Mouse (Mus musculus) kidney, postnatal 36 days (tissue): ENCODE measurements around the gene Lenep.

Experiments
- DNase-seq, 2 experiments: peaks; one replicate each; pipeline ENCODE4 v3.0.0; 2021 to 2022; ENCODE audit warnings: mixed read lengths in 2 of 2

Gene Lenep

DNA sequence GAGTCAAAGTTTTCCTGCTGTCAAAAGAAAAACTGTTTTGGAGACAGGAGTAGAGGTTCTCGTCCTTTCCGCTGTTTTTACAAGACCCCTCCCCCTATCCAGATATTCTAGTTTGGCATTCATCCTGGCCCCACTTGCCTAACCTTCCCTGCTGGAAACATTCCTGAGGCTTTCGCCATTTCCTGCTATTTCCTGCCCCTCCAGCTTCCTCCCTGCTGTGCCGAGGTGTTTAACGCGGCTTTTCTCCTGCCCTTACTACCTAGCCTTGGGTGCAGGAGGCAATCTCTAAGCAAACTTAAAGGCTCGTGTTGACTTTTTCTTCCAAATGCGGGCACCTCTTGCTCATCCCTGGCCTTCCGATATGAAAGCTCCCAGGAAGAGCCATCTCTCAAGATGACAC, 17.0 kb upstream of the Lenep start:
- peak; percentile 70 to 80 for DNase-seq

DNA sequence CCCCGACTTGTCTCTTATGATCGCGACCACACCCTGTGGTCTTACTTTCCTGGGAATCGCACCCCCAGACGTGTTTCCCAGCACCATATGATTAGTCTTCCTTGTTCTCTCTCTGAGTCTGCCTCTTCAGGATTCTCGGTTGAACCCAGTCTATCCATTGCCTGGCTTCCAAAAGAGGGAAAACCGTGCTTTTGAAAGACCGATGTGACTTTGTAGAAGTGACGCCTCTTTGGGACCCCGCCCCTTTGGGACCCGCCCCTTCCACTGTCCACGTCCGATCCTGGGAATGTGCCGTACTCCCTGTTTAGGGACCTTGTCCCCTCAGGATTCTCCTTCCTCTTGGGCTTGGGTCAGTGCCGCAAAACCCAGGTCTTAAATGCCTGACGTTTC, 16.3 kb upstream of the Lenep start:
- DNase-seq, result peak; percentile 91 to 93

DNA sequence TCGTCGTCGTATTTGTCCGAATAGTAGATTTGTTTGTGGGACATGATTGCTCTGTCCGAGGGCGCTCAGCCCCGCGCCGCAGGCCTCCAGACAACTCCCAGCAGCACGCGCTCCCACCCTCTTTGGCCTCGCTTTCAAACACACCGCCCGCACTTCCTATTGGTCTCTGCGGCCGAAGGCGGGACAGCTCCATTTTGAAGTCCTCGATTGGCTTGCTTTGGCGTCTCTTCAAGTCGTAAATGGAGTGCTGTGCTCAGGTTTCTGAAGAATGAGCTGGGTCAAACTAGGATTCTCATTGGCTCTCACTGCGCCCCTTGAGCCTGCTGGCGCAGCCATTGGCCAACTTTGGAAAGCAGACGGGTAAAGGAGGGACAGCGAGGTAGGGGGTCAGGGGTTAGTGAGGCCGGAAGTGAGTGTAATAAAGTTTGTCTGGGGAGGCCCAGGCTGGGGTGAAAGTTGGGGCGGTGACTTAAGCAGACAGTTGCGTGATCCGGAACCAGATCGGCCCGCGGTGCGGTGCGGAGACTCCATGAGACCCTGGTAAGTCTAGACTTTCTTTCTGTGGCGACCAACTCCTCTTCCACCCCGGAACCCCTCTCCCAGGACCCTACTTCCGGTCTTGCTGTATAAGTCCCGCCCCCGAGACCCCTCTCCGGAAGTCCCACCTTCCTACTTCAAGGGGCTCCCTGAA, 15.7 kb upstream of the Lenep start, which contains the start of the genes Cks1b and Shc1:
Cks1b (minus strand) TSS at position 214 of the 691 bp plus-strand sequence.
Shc1 (plus strand) TSS at position 274 of the 691 bp plus-strand sequence.
- peak; percentile 92 to 99 for DNase-seq

DNA sequence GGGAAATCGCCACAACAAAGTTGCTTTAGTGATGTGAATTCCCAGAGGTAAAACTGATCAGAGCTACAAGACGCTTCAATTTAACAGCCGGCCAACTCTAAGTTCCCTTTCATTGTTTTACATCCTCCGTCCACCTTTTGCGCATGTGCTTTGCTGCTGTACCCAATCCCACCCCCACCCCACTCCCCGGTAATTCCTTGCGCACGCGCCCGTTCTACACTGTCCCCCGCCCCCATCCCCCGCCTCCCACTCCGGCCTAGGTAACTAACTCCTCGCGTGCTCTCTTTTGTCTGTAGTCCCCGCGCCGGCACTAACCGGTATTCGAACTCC, 15.2 kb upstream of the Lenep start:
- DNase-seq, result no peak

DNA sequence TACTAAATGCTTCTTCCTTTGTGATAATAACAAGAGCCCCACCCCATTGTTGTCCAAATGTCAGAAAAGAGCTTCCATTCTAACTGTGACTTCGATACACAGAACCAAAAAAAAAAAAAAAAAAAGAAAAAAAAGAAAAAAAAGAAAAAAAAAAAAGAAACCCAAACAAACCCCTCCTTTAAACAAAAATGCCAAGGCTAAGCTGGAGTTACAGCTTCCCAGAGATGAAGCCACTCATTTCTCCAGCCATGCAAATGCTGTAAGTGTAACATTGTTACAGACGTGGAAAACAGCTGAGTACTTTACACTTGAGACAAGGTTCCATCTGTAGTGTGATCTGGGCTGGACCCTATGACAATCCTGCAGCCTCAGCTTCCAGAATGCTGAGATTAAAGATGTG, 14.5 kb upstream of the Lenep start:
- no peak for DNase-seq

DNA sequence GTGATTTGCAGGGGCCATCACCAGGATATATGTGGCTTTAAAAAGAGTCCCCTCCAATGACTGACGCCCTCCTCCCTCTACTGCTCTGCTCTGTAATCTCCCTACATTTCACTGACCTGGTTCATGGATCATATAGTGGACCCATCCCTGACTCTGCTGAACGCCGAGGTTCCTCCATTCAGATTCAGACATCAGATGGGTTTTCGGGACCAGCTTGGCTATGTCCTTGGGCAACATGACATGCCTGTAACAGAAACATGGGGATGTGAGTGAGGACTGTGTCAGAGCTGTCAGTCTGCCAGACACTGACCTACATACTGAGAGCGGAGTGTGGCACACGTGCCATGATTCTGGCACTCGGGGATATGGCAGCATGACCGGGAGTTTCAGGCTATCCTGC, 13.6 kb upstream of the Lenep start:
- no peak for DNase-seq

DNA sequence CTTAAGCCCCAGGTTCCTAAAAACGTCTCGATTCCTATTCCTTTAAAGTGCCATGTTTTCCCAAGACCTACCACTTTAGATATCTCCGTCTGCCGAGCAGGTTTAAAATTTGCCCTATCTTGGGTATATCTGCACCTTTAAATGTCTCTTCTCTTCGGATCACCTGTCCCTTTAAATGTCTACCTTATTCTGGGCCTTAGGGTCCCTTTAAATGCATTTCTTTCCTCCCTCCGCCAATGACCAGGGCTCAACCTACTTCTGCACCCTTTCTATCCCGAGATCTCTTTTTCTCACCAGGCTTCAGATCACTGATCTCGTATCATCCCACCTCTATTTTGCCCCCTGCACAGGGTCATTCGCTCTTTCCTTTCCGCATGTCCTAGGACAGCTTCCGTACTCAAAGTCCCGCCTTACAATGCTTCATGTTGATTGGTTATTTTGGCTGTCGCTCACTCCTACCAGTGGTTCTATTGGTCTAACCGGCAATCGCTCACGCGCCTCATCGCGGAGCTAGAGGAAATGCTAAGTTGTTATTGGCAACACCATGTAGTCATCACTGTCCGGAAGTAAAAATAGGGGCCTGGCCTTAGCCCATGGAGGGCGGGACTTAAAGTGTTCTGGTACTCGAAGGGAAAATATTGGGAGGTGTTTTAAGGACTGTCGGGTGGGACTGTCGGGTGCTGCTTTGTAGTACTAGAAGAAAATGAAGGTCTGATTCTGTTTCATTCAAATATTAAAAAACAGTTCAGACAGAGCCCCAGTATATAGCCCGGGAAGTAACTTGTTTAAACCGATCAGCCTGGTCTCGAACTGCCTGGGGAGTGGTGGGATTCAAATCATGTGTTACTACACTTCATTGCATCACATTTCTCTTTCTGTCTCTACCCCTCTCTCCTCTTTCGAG, 9.1 kb upstream of the Lenep start, which contains the start of gene Flad1:
Flad1 (minus strand) TSS at position 381 of the 904 bp plus-strand sequence.
- peak; percentile 96 to 99 for DNase-seq

DNA sequence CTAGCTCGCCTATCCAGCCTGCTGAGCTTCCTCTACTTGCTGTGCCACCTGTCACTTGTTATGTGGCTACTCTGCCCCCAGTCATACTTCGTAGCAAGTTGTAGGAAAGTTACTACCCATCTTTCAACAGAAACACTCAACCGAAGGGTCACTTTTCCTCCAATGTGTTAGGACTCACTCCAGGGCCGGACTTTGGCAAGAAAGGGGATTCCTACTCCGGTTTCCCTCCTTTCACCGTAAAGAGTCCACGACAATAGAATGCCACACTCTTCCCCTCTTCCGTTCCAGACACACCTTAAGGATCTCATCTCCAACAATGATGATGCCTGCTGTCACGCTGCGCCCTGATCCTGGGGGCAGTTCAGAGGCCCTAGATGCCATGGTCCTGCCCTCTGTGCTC, 8.3 kb upstream of the Lenep start:
- no peak for DNase-seq

DNA sequence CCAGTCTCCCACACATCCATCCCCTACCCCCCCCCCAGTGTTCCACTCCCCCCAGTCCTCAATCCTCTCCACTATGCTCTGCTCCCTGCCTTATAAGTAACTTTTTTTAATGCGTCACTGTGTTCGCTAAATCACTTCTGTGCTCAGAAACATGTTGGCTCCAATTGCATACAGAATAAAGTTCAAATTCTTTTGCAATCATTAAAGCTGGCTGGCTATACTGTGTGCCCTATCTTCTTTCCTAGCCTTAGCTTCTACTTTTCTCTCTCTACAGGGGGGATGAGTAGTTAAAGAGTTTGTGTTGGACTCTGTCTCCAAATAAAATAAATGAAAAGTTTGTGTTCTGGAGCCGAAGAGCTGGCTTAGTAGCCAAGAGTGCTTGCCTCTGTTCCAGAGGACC, 7.1 kb upstream of the Lenep start:
- DNase-seq, result no peak

DNA sequence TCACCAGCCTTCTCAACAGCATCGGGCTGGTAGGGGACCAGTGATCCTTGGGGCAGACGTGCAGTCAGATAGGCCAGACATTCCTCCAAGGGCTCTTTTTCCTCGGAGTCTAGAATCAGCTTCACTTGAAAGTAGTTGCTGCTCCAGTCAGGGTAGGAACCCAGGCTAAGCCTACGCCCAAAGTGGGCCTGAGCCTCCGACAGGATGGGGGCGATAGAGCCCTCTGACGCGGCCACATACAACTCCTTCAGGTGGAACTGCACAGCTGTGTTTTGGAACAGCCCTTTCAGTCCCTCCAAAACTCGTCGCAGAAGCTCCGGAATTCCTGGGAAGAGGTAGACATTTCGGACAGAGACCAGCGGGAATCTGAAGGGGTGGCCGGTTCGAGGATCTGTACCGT, 5.9 kb upstream of the Lenep start:
- no peak for DNase-seq

DNA sequence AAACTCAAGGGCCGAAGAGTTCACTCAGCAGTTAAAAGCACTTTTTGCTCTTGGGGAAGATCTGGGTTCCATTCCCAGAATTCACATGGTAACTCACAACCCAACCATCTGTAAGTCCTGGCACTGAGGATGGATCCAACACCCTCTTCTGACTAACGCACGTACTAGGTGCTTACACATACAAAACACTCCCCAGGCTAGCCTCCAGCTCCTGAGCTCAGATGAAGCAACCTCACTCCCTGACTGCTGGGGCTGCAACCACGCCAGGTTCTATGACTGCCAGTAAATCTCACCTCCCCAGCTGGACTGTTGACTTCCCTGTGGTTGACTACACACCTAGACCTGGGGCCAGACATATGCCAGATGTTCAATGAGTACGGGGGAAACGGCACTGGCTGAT, 4.3 kb upstream of the Lenep start:
- no peak for DNase-seq

DNA sequence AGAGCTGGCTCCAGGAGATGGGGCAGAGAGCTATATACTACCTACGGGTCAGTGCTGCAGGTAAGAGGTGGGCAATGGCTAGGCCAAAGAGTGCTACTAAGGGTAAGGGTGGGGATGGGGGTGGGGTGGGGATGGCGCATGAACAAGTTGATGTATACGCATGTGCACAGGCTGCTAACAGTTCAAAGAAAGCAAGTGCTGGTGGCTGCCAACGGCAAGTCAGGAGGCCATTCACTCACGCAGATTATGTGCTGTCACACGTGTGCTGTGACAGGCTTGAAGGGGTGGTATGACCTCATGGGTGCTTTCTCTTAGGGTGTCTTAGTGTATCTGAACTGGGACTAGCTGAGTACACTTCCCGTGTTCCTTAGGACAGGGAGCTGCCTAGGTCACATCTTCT, 1.3 kb downstream of the Lenep start:
- DNase-seq, result no peak

DNA sequence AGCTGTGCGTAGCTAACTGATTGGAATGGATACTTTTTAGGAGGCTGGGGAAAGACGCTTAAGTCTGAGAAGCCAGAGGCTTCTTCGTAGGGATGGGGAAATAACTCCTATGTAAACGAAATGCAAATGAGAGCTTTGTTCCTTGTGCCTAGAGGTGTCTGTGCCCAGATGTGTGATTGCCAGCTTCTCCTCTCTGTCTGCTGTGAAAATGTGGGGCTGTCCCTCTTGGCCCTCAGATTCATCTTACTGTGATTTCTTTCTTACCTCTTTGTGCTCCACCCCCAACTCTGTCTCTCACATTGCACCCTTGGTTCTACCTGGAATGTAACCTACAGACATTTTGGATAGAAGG, 6.0 kb downstream of the Lenep start:
- DNase-seq, result peak in 1 of 2 experiments; percentile 18

DNA sequence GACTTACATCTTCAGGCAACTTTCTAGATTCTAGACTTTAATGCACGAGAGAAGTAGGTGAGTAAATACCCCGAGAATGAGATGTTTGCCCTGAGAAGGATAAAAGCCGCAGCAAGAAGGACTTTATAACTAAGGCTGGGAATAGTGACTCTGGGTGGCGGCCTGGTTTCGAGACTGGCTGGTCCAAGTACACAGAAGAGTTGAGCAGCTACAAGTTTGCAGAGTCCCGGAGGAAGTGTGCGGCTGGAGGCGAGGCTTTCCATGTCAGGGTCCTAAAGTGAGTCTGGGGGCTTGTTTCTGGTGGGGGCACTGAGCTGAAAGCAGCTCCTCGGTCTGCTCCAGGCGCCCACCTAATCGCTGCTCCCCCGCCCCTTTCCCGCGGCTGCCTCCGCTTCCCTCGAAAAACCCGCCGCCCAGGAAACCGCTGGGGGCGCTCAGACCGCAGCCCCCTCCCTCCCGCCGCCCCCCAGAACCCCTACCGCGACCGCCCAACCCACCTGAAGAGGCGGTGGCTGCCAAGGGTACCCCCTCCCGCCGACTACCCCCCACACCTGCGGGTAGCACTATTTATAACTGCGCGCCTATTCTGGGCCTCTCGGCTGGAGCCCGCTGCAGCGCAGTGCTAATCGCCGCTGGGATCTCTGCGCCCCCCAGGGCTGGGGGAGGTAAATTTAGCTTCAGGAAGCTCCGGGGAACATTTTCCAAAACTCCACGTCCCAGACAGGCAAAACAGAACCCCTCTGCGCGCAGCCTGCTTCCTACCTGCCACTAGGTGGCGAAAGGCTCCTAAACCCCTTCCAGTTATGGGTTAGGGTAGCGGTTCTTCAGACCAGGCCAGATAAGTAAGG, 6.6 kb downstream of the Lenep start:
- DNase-seq, result peak; percentile 79 to 83

DNA sequence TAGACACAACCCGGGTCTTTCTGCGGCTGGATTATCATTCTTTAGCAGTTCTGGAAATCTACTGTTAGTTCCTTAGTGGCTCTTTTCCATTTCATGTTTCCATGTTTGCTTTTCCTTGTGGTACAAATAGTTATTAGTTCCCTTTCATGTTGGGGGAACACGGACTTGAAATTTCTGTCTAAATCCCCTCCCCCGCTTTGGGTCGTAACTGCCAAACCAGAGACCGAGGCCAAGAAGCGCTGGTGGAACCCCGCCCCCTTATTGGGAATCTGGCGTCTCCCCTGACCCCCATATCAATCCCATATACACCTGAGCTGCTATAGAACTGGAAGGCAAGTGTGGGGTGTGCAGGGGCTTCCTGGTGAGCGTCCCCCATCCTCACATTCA, 7.2 kb downstream of the Lenep start:
- DNase-seq, result peak in 1 of 2 experiments; percentile 36

DNA sequence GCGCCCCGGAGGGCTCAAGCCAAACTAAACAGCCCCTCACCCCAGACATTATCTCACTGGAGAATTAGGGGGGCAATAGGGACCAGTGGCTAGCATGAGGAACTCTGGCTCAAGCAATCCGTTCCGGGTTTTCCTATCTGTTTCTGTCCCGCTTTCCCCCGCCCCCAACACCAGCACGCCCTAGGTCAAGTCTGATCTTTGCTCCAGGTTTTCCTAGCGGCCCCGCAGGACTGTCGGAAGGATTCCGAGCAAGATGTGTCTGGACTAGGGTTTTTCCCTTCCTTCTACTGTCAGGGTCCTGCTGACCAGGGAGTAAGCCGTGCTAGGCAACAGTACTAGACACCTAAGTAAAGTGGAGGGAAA, 7.7 kb downstream of the Lenep start:
- peak; percentile 92 to 95 for DNase-seq

DNA sequence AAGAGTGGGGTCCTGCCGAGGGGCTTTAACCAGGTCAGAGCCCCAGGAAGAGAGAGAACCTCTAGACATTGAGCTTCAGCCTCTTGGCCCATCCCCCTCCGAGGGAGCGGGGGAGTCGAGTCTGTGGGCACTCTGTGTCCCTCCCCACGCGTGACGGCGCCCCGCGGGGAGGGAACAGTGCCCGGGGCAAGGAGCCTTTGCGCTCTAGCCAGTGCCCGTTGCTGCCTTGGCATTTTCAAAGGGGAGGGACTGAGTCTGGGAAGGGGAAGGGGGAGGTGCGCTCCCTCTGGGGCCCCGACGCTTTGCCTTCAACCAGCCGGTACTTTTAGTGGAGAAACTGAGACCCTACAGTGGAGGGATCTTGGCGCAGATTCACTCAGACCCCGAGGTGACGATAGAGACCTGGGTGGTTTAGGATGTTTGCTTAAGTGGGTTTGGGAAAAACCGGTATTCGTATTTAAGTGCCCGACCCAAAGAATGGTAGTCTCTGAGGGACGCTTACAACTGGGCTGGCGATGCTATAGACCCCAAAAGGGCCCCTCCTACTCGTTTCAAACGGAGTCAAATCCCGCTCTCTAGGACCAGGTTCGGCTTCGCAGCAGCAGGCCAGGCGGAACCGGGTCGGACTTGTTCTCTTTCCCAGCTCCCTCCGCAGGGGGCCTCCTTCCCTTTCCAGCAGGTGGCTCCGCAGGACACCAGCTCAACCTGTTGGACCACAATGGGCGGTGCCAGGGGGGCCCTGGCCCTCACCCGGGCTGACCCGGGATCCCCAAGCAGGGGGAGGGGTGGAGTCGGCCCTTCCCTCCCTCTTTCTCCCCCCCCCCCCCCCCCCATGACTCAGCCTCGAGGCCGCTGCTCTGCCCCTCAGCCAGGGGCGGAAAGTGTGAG, 8.3 kb downstream of the Lenep start, which contains the start of gene Zbtb7b:
Zbtb7b (minus strand) TSS at position 771 of the 888 bp plus-strand sequence.
- peak; percentile 93 to 94 for DNase-seq

DNA sequence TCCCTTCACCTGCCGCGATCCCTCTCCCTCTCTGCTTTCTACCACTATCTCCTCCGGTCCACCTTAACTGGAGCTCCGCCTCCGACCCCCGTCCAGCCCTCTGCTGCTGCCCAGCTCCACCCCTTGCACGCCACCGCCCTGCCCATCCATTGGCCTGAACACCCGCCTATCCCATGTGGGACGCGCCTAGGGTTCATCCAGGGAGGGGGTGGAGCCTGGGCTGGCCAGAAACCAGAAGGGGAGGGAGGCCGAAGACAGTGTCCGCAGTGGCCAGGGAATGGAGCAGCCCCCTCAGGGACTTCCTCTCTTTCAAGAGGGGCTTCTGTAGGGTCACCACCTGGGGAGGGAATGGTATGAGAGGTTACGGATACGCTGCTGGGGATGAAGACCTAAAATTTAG, 9.0 kb downstream of the Lenep start:
- peak; percentile 99 to 100 for DNase-seq

DNA sequence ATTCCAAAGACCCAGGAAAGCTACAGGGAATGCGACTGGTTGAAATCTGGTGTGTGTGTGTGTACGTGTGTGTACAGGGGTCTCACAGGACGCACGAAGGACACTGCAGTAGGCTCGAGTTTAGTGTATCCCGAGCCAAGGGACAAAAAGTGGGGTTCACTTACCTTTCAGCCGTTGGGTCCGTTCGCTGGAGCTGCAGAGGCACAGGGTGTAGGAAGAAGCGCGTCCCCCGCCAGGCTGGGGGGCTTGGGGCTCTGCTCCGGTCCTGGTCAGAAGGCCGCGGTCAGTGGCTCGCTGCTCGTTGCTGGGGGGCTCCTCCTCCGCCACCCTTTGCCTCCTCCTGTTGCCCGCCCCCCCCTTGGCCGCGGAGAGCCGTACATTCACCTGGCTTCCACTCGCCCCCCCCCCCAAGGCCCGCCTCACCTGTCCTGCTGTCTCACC, 9.7 kb downstream of the Lenep start:
- DNase-seq, result peak; percentile 54 to 77

DNA sequence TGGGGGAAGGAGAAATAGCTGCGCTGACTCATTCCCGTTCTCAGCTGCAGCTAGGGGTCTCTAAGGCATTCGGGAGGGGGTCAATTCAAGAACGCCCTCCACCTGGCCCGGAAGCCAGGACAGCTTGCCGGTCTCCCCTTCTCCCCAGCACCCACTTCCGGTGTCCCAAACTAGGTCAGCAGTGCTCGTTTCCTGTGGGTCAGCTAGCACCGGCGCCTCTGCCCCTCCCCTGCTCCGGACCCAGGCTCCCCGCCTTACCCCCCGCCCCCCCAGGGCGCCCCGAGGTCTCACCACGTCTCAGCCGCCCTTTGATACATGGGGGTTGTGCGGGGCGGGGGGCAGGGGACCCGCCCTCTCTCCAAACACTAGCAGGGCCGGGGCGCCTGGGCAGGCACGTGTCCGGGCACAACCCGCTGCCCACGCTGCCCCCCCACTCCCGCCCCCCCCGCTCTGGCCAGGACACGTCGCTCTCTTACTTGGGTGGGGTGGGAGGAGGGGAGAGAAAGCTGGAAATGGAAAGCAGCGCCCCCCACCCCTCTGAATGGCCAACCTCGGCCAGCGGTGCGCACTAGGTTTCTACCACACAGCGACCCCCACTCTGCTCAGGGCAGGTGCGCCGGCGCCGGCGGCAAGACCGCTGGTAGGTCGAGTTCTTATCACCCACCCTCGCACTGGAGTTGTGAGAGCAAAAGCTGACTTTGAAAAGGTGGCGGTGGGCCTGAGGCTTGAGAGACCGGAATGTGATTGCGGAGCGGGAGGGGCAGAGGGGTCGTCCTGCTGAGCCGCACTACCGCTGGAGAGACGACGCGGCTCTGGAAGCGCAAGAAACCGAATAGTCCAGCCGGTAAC, 10.7 kb downstream of the Lenep start:
- DNase-seq, result peak; percentile 80
